9 mouse cellular contexts compared by ENCODE assay signal in genomic region chr7:91262998-91263397, GRCm38 (mm10).
DNase-seq lines count a peak whose midpoint lies in the region; ATAC-seq lines count a peak whose summit lies in the region.
"Had no signal": no experiment of that assay in that cellular context is flagged by ENCODE, and none has a peak within 500 bp of the region (broad histone marks: within the 10 kb centered on the region; RNA-seq: fewer than 3 reads in every experiment).

No protein-coding gene starts in this region.

- no peaks in the 10 kb centered on the region for H3K36me3 ChIP-seq in heart, embryonic 14.5 days (ENCODE audit: control insufficient read depth, insufficient read depth, low read length)
- H3K36me3 ChIP-seq in forebrain, embryonic 16.5 days (ENCODE audit: control insufficient read depth, insufficient read depth) = no peaks in the 10 kb centered on the region
- H3K36me3 ChIP-seq in midbrain, embryonic 12.5 days = no peaks in the 10 kb centered on the region

- peaks cover 0 to 9% of the 10 kb centered on the region in 2 experiments; a peak in 1 of 4 replicates for H3K4me1 ChIP-seq in heart, embryonic 14.5 days (ENCODE audit: control insufficient read depth in 2 of 2, insufficient read depth in 2 of 2, low read length in 2 of 2)
- peaks cover 8% of the 10 kb centered on the region for H3K4me1 ChIP-seq in forebrain, embryonic 16.5 days (replicated peaks; ENCODE audit: control insufficient read depth, insufficient read depth, low read length)
- peaks cover 9% of the 10 kb centered on the region; the same call in 1 of the 2 replicates for H3K4me1 ChIP-seq in midbrain, embryonic 12.5 days

- peak overlapping the region; percentile 22 to 38; a peak in 3 of 4 replicates for H3K4me3 ChIP-seq in heart, embryonic 14.5 days (ENCODE audit: control insufficient read depth in 1 of 2, insufficient read depth in 1 of 2, low read depth in 1 of 2, low read length in 2 of 2)
- peak overlapping the region; percentile 52 for H3K4me3 ChIP-seq in forebrain, embryonic 16.5 days (replicated peaks; ENCODE audit: low read length)
- peak overlapping the region; percentile 49 for H3K4me3 ChIP-seq in midbrain, embryonic 12.5 days

- 3% methylated on average over 9 of the region's 9 CpGs for WGBS in heart, embryonic 14.5 days
- WGBS in forebrain, embryonic 16.5 days = 4% methylated on average over 9 of the region's 9 CpGs
- WGBS in midbrain, embryonic 12.5 days = 4% methylated on average over 9 of the region's 9 CpGs

- DNase-seq in heart, postnatal 36 days = no peak
- peak; percentile 4 for DNase-seq in brain, embryonic 18.5 days (ENCODE audit: low read depth, low spot score)
- DNase-seq in ovary, postnatal 36 days (ENCODE audit: low spot score) = no peak
- no peak for DNase-seq in spleen, adult 18-20 months

- H3K9me3 ChIP-seq in heart, embryonic 14.5 days (ENCODE audit: control insufficient read depth, low read length) = no peaks in the 10 kb centered on the region
- no peaks in the 10 kb centered on the region for H3K9me3 ChIP-seq in forebrain, embryonic 16.5 days (ENCODE audit: control insufficient read depth, low read length)
- no peaks in the 10 kb centered on the region for H3K9me3 ChIP-seq in midbrain, embryonic 12.5 days

- peak overlapping the region; percentile 75 for H3K4me2 ChIP-seq in heart, embryonic 14.5 days (ENCODE audit: low read length)
- H3K4me2 ChIP-seq in forebrain, embryonic 16.5 days (ENCODE audit: low read length) = peak overlapping the region; percentile 61
- H3K4me2 ChIP-seq in midbrain, embryonic 12.5 days (replicated peaks) = peak overlapping the region; percentile 73

- intact Hi-C loops in heart, postnatal 36 days (cut with DNase I) = no loop called here

- no peak overlapping the region for H3K27ac ChIP-seq in heart, embryonic 14.5 days (replicated peaks in 1 of 2; ENCODE audit: control insufficient read depth in 1 of 2, insufficient read depth in 1 of 2, low read depth in 2 of 2, low read length in 2 of 2)
- no peak overlapping the region for H3K27ac ChIP-seq in forebrain, embryonic 16.5 days (ENCODE audit: low read length)
- no peak overlapping the region for H3K27ac ChIP-seq in midbrain, embryonic 12.5 days (replicated peaks)

- no peak overlapping the region for H3K9ac ChIP-seq in heart, embryonic 14.5 days (ENCODE audit: low read length)
- peak overlapping the region; percentile 55 for H3K9ac ChIP-seq in forebrain, embryonic 16.5 days (replicated peaks; ENCODE audit: low read depth, low read length)
- H3K9ac ChIP-seq in midbrain, embryonic 12.5 days (replicated peaks) = peak overlapping the region; percentile 54

- H3K27me3 ChIP-seq in heart, embryonic 14.5 days (ENCODE audit: control insufficient read depth, insufficient read depth, low read length) = peaks cover 16% of the 10 kb centered on the region
- no peaks in the 10 kb centered on the region for H3K27me3 ChIP-seq in forebrain, embryonic 16.5 days (replicated peaks; ENCODE audit: control insufficient read depth, insufficient read depth, low read length)
- H3K27me3 ChIP-seq in midbrain, embryonic 12.5 days = peaks cover 12% of the 10 kb centered on the region
- H3K27me3 ChIP-seq: CH12.LX had no signal

- ATAC-seq in heart, embryonic 14.5 days (ENCODE audit: insufficient number of reproducible peaks, insufficient read depth, low FRiP score, low read depth) = no peak
- ATAC-seq in forebrain, embryonic 16.5 days = peak; percentile 6
- peak; percentile 24 for ATAC-seq in midbrain, embryonic 12.5 days (ENCODE audit: low FRiP score, low read depth)
- ATAC-seq in megakaryocyte progenitor cell, adult 5-6 weeks (replicated peaks; ENCODE audit: poor library complexity) = no peak

Comparison
In these comparisons a context has a peak if more than half of its experiments do, and no peak if none do; other contexts are left out.
1. ATAC-seq: peak in forebrain, embryonic 16.5 days (single experiment) and midbrain, embryonic 12.5 days (single experiment); none in heart, embryonic 14.5 days (single experiment) and megakaryocyte progenitor cell, adult 5-6 weeks (single experiment).
2. Peak in every context shown above with its lines, with median percentiles within 50 percentile points of each other: H3K4me2 ChIP-seq and H3K4me3 ChIP-seq.